Comparison of ENCODE assay signal across 8 mouse cellular contexts in the genomic region with DNA sequence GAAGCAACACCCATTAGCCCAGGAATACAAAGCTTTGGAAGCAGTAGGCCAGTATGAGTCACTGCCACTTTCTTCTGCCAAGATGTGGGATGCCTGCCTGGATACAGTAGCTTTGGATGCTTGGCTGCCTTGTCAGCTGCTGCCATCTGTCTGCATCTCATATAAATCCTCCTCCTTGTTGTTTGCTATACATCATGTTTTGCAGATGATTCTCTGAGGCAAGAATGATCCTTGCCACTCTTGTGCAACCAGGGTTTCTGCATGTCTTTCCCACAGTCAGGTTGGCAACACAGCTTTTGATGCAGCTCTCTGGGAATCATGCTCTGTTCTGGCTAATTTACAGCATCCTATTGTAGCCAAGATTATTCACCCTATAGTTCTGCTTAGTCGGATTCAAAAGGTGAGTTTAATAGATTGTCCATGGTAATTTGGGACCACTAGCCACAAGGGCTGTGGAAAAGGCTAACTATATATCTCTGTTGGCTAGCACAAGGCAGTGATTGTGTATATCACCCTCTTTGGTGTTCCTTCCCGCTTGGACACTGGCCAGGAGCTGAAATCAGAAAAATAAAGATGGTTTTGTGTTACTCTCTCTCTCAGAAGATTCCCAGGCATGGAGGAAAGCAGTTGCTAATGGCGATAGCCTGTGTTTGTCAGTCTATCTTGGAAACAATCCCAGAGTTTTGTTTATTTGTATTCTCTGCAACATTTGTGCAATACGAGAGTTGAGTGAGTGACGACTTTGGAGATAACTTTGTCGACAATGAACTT.
DNase-seq lines count a peak whose midpoint lies in the region; ATAC-seq and TF ChIP-seq lines count a peak whose summit lies in the region.

No protein-coding gene starts in this region.

- no peak overlapping the region for H3K9ac ChIP-seq in midbrain, embryonic 13.5 days (replicated peaks)
- H3K9ac ChIP-seq in midbrain, embryonic 11.5 days (ENCODE audit: low read length): no peak overlapping the region
- no peak overlapping the region for H3K9ac ChIP-seq in neural tube, embryonic 14.5 days (replicated peaks; ENCODE audit: low read depth, low read length)

- TF ChIP-seq CTCF in thymus, adult 2 months (IDR thresholded peaks at IDR 0.05; ENCODE audit: borderline replicate concordance, control insufficient read depth, extremely low read depth, insufficient read depth, low read length, poor library complexity): no peak

- H3K4me1 ChIP-seq in midbrain, embryonic 13.5 days (replicated peaks): peaks cover 2% of the 10 kb centered on the region
- H3K4me1 ChIP-seq in midbrain, embryonic 11.5 days (ENCODE audit: control insufficient read depth, insufficient read depth, low read length): peaks cover 5% of the 10 kb centered on the region; the same call in 1 of the 2 replicates
- no peaks in the 10 kb centered on the region for H3K4me1 ChIP-seq in neural tube, embryonic 14.5 days (ENCODE audit: control insufficient read depth, insufficient read depth, low read length)
- H3K4me1 ChIP-seq in thymus, adult 2 months (replicated peaks; ENCODE audit: control insufficient read depth, insufficient read depth, low read length): no peaks in the 10 kb centered on the region

- WGBS in midbrain, embryonic 13.5 days: 61% methylated on average over 6 of the region's 6 CpGs
- WGBS in midbrain, embryonic 11.5 days: 85% methylated on average over 6 of the region's 6 CpGs
- WGBS in neural tube, embryonic 14.5 days: 21% methylated on average over 6 of the region's 6 CpGs
- 74% methylated on average over 6 of the region's 6 CpGs for WGBS in thymus, adult 2 months

- no peak overlapping the region for H3K27ac ChIP-seq in midbrain, embryonic 13.5 days
- H3K27ac ChIP-seq in midbrain, embryonic 11.5 days (ENCODE audit: low read depth, low read length): no peak overlapping the region
- H3K27ac ChIP-seq in neural tube, embryonic 14.5 days (ENCODE audit: low read depth, low read length): 0 out of 2 replicates have a peak overlapping the region, but pooled peaks have one; percentile 4
- no peak overlapping the region for H3K27ac ChIP-seq in thymus, adult 2 months (ENCODE audit: control insufficient read depth, insufficient read depth, low read length)

- no peak overlapping the region for H3K4me2 ChIP-seq in midbrain, embryonic 13.5 days (replicated peaks)
- no peak overlapping the region for H3K4me2 ChIP-seq in midbrain, embryonic 11.5 days
- no peak overlapping the region for H3K4me2 ChIP-seq in neural tube, embryonic 14.5 days (ENCODE audit: low read depth, low read length)

- H3K27me3 ChIP-seq in midbrain, embryonic 13.5 days: 0 out of 2 replicates have a peak, but pooled peaks cover 4% of the 10 kb centered on the region
- no peaks in the 10 kb centered on the region for H3K27me3 ChIP-seq in midbrain, embryonic 11.5 days (ENCODE audit: control insufficient read depth, insufficient read depth, low read length)
- no peaks in the 10 kb centered on the region for H3K27me3 ChIP-seq in neural tube, embryonic 14.5 days (ENCODE audit: control insufficient read depth, insufficient read depth, low read length)
- H3K27me3 ChIP-seq in thymus, adult 2 months (ENCODE audit: control insufficient read depth, insufficient read depth, low read length): no peaks in the 10 kb centered on the region

- peak; percentile 84 for ATAC-seq in midbrain, embryonic 13.5 days
- no peak for ATAC-seq in midbrain, embryonic 11.5 days (ENCODE audit: low FRiP score)
- ATAC-seq in frontal cortex, adult (ENCODE audit: low TSS enrichment): peak; percentile 99
- peak; percentile 93 for ATAC-seq in neural tube, embryonic 14.5 days (ENCODE audit: low read depth)

- H3K4me3 ChIP-seq in midbrain, embryonic 13.5 days (replicated peaks): no peak overlapping the region
- H3K4me3 ChIP-seq in midbrain, embryonic 11.5 days (ENCODE audit: low read depth, low read length): no peak overlapping the region
- H3K4me3 ChIP-seq in neural tube, embryonic 14.5 days (ENCODE audit: low read depth, low read length): no peak overlapping the region
- no peak overlapping the region for H3K4me3 ChIP-seq in thymus, adult 2 months (ENCODE audit: control insufficient read depth, insufficient read depth, low read length)

- H3K9me3 ChIP-seq in midbrain, embryonic 13.5 days: no peaks in the 10 kb centered on the region
- no peaks in the 10 kb centered on the region for H3K9me3 ChIP-seq in midbrain, embryonic 11.5 days (ENCODE audit: control insufficient read depth, low read length)
- no peaks in the 10 kb centered on the region for H3K9me3 ChIP-seq in neural tube, embryonic 14.5 days (ENCODE audit: control insufficient read depth, low read length)

- DNase-seq in midbrain, embryonic 11.5 days (ENCODE audit: low spot score, missing footprints): no peak
- DNase-seq in layer of hippocampus, postnatal 36 days: peak; percentile 75 to 78
- DNase-seq in thymus, adult 2 months: no peak
- no peak for DNase-seq in retina, postnatal 1 day
- DNase-seq in natural killer cell, adult 2 months (ENCODE audit: low spot score in 2 of 2): no peak

- no peaks in the 10 kb centered on the region for H3K36me3 ChIP-seq in midbrain, embryonic 13.5 days
- H3K36me3 ChIP-seq in midbrain, embryonic 11.5 days (ENCODE audit: control insufficient read depth, insufficient read depth, low read length): no peaks in the 10 kb centered on the region
- H3K36me3 ChIP-seq in neural tube, embryonic 14.5 days (ENCODE audit: control insufficient read depth, insufficient read depth, low read length): no peaks in the 10 kb centered on the region
- H3K36me3 ChIP-seq in thymus, adult 2 months (ENCODE audit: control insufficient read depth, insufficient read depth, low read length): no peaks in the 10 kb centered on the region

- TF ChIP-seq POLR2A in thymus, adult 2 months (IDR thresholded peaks at IDR 0.05; ENCODE audit: control insufficient read depth, extremely low read depth, insufficient read depth, low read length, poor library complexity): no peak

Comparison
In these comparisons a context has a peak if more than half of its experiments do, and no peak if none do; other contexts are left out.
1. DNase-seq: peak in layer of hippocampus, postnatal 36 days (2 of 2); none in midbrain, embryonic 11.5 days (single experiment), thymus, adult 2 months (single experiment), retina, postnatal 1 day (single experiment) and natural killer cell, adult 2 months (0 of 2).